Mouse (Mus musculus) cortical plate, adult 2 months (tissue): ENCODE measurements around the gene A26c2. TPM values are rescaled to one million over a fixed set of nuclear protein-coding genes. Genes with fewer than 3 reads are reported as not detected.

ENCODE experiments used
- H3K27ac ChIP-seq: fragments of 200-500 bp; 2 replicates; pipeline ENCODE4 v1.5.1; 2012; ENCODE audit warnings: low read length, control low read depth, inconsistent platforms; ENCODE audit not compliant: insufficient read depth
- H3K4me1 ChIP-seq: fragments of 200-500 bp; 2 replicates; pipeline ENCODE4 v1.6.1; 2011; ENCODE audit warnings: low read length; ENCODE audit not compliant: control insufficient read depth, insufficient read depth
- H3K4me3 ChIP-seq: fragments of 200-500 bp; 2 replicates; pipeline ENCODE4 v1.5.1; 2011; ENCODE audit warnings: mild to moderate bottlenecking, low read length, control low read depth; ENCODE audit not compliant: insufficient read depth
- CTCF ChIP-seq: fragments of 200-500 bp; IDR thresholded peaks from 2 replicates; pipeline ENCODE4 v1.5.1; 2011; ENCODE audit warnings: mild to moderate bottlenecking, control low read depth, low read length; ENCODE audit not compliant: insufficient read depth; ENCODE audit errors: extremely low read depth
- POLR2A ChIP-seq: fragments of 200-500 bp; IDR thresholded peaks from 2 replicates; pipeline ENCODE4 v1.6.1; 2011; ENCODE audit warnings: mild to moderate bottlenecking, low read length, control low read depth; ENCODE audit not compliant: insufficient read depth; ENCODE audit errors: extremely low read depth
- polyA plus RNA-seq: library from polyadenylated mRNA; depleted of rRNA; stranded (reverse); fragments of >200 nt; gene quantifications from 2 replicates; pipeline ENCODE4 v1.2.3, GENCODE M21; 2012; rRNA removed

Gene A26c2
- polyA plus RNA-seq, result not detected in 2 replicates

- Histone ChIP-seq H3K27ac (no peak within 1 kb of the TSS), H3K4me1 (no peaks in the 10 kb centered on the region), H3K4me3 (no peak within 1 kb of the TSS)
- TF ChIP-seq POLR2A (no peak), CTCF (no peak)
Measured at GRCm38 (mm10) chr7:62823573-62823972, at the start of gene A26c2. A26c2 (minus strand) TSS chr7:62823673.

GRCm38 (mm10) chr7:62851471-62851870 lies 28.0 kb upstream of the A26c2 start:
- no peak overlapping the region for H3K27ac ChIP-seq
- no peak for TF ChIP-seq CTCF
- no peak for TF ChIP-seq POLR2A
- H3K4me3 ChIP-seq, result no peak overlapping the region
- H3K4me1 ChIP-seq, result no peaks in the 10 kb centered on the region
